Mouse (Mus musculus) urinary bladder, postnatal 10 days (tissue): Measurements from ENCODE around the gene Dlgap1.

Experiments used
- DNase-seq: peaks from one replicate; pipeline ENCODE4 v3.0.0; 2022; ENCODE audit warnings: low spot score

Gene Dlgap1

DNA sequence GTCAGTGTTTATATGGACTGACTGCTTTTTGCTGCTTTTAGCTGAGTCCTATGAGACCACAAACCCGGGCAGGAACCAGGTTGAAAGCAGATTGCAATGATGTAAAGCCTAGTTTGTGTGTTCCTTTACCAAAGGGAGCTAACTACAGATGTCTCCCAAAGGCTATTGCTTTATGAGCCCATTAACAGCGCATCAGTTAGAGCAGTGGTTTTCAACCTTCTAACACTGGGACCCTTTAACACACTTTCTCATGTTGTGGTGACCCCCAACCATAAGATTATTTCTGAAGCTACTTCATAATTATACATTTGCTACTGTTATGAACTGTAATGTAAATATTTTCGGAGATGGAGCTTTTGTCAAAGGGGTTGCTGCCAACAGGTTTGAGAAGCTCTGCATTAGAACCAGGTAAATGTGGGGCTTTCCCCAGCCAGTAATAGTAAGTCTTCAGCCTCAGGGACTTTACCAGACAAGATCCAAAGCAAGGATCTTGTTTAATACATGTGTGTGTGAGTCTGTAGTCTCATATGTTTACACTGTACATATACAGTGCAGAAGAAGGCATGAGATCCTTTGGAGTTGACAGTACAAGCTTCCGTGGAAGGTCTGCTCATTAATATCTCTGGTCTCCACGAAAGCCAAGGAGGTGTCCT, 899.8 kb downstream of the Dlgap1 start:
- DNase-seq: no peak

DNA sequence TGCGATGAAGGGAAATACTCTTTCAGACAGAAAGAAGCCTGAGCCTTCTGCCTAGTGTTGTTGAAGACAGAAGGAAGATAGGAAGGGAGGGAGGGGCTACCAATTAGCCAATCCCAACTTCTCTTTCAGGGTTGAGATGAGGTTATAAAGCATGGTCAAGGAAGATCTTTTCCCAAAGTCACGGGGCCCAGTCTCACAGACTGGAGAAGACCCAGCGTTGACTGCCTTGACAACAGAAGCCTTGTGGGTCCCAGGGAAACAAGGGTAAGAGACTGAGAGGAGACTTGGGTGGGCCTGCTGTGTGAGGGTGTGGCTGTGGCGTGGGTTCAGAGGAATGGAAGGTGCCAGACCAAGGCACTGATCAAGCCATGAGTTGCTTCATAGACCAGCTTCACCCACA, 901.7 kb downstream of the Dlgap1 start:
- DNase-seq: no peak
